Mouse (Mus musculus) midbrain, embryonic 11.5 days (tissue): Measurements from ENCODE around the gene Sh3bp5. TPM values are rescaled to one million over a fixed set of nuclear protein-coding genes. Genes with fewer than 3 reads are reported as not detected.

ENCODE experiments used
- ATAC-seq: fragments of 200-750 bp; cut with Nextera tagmentation; 2 replicates; pipeline ENCODE4 v1.8.0; 2017; ENCODE audit warnings: moderate TSS enrichment, moderate library complexity; ENCODE audit not compliant: low FRiP score
- DNase-seq: peaks from one replicate; pipeline ENCODE4 v3.0.0; 2015; ENCODE audit warnings: low spot score; ENCODE audit errors: missing footprints
- H3K27ac ChIP-seq: fragments of 300-500 bp; sonication (generic); 2 replicates; pipeline ENCODE4 v1.5.1; 2014; ENCODE audit warnings: low read depth, low read length
- H3K27me3 ChIP-seq: fragments of 300-500 bp; sonication (generic); 2 replicates; pipeline ENCODE4 v1.6.1; 2014; ENCODE audit warnings: mild to moderate bottlenecking, low read length, moderate library complexity, mixed read lengths; ENCODE audit not compliant: control insufficient read depth, insufficient read depth
- H3K36me3 ChIP-seq: fragments of 300-500 bp; sonication (generic); 2 replicates; pipeline ENCODE4 v1.6.1; 2014; ENCODE audit warnings: mild to moderate bottlenecking, low read length, moderate library complexity, mixed read lengths; ENCODE audit not compliant: control insufficient read depth, insufficient read depth
- H3K4me1 ChIP-seq: fragments of 300-500 bp; sonication (generic); 2 replicates; pipeline ENCODE4 v1.6.1; 2014; ENCODE audit warnings: low read length; ENCODE audit not compliant: control insufficient read depth, insufficient read depth
- H3K4me2 ChIP-seq: fragments of 300-500 bp; sonication (generic); 2 replicates; pipeline ENCODE4 v1.6.1; 2014; ENCODE audit warnings: mild to moderate bottlenecking, moderate library complexity
- H3K4me3 ChIP-seq: fragments of 300-500 bp; sonication (generic); 2 replicates; pipeline ENCODE4 v1.5.1; 2014; ENCODE audit warnings: low read depth, low read length
- H3K9ac ChIP-seq: fragments of 300-500 bp; sonication (generic); 2 replicates; pipeline ENCODE4 v1.6.1; 2014; ENCODE audit warnings: low read length
- H3K9me3 ChIP-seq: fragments of 300-500 bp; sonication (generic); 2 replicates; pipeline ENCODE4 v1.6.1; 2016; ENCODE audit warnings: low read length; ENCODE audit not compliant: control insufficient read depth
- WGBS: fragments of 180-500 bp; shearing (Covaris S2); extraction: QIAGEN DNeasy Blood & Tissue Kit; methylation state at CpG from one replicate; pipeline ENCODE4 v1.1.7; 2014; 5-methylcytosine and 5-hydroxymethylcytosine counted together
- polyA plus RNA-seq: library from polyadenylated mRNA; unstranded; fragments of >200 nt; fragmentation: Nextera tagmentation; extraction: Ambion mirVana; gene quantifications from 2 replicates; pipeline ENCODE4 v1.2.1, GENCODE M21; 2014

Sh3bp5 gene
- polyA plus RNA-seq, 1 experiment from 2014 or later = 15.3 TPM

GRCm38 (mm10) chr14:31416411-31416810 is 19.5 kb downstream of the Sh3bp5 start:
- no peak for DNase-seq
- Histone ChIP-seq H3K36me3 (no peaks in the 10 kb centered on the region), H3K4me1 (peaks cover 14% of the 10 kb centered on the region; the same call in 1 of the 2 replicates), H3K9me3 (no peaks in the 10 kb centered on the region), H3K27ac (no peak overlapping the region), H3K9ac (no peak overlapping the region), H3K27me3 (no peaks in the 10 kb centered on the region), H3K4me2 (no peak overlapping the region), H3K4me3 (no peak overlapping the region)
- no peak for ATAC-seq
- 78% methylated on average over 3 of the region's 3 CpGs for WGBS

- no peaks in the 10 kb centered on the region for H3K36me3 ChIP-seq
- no peaks in the 10 kb centered on the region for H3K27me3 ChIP-seq
- H3K4me3 ChIP-seq = no peak overlapping the region
- WGBS = 79% methylated on average over 7 of the region's 7 CpGs
- H3K9ac ChIP-seq = no peak overlapping the region
- no peak for DNase-seq
- peaks cover 12% of the 10 kb centered on the region; the same call in 1 of the 2 replicates for H3K4me1 ChIP-seq
- H3K27ac ChIP-seq = no peak overlapping the region
- H3K9me3 ChIP-seq = no peaks in the 10 kb centered on the region
- ATAC-seq = no peak
- no peak overlapping the region for H3K4me2 ChIP-seq
These were observed 20.9 kb downstream of the Sh3bp5 start for GRCm38 (mm10) chr14:31414967-31415376.

- DNase-seq (no peak), ATAC-seq (no peak)
- H3K4me1 ChIP-seq = peaks cover 10% of the 10 kb centered on the region; the same call in 1 of the 2 replicates
- WGBS = 77% methylated on average over 10 of the region's 10 CpGs
- no peaks in the 10 kb centered on the region for H3K36me3 ChIP-seq
- H3K4me3 ChIP-seq = no peak overlapping the region
- H3K9ac ChIP-seq = no peak overlapping the region
- H3K9me3 ChIP-seq = no peaks in the 10 kb centered on the region
- H3K27me3 ChIP-seq = no peaks in the 10 kb centered on the region
- no peak overlapping the region for H3K27ac ChIP-seq
- H3K4me2 ChIP-seq = no peak overlapping the region
These were observed 21.5 kb downstream of the Sh3bp5 start for GRCm38 (mm10) chr14:31414235-31414966.

DNA sequence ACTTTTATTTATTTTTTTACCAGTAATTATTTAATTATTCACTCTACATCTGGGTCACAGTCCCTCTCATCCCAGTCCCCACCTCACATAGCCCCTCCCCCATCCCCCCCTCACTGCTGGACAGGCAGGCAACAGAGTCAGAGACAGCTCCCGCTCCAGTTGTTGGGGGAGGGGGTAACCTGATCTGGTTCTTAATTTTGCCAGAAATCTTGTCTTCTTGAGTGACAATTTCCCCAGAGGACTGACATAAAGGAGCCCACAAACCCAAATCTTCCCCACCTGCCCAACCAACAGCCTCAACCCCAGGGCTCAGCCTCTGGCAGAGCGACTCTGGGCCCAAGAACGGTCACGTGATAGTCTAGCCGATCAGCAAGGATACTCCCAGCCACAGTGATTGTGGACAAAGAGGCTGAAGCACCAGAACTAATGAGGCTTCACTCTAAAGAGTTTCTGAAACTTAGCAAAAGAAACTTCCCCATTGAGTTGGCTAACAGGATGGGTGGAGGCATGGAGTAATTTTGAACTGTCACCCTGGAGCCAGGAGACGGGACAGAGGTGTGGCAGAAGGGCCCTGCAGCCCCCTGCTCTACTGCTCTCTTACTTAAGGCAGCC is 22.3 kb downstream of the Sh3bp5 start:
- Histone ChIP-seq H3K27ac (no peak overlapping the region), H3K4me3 (no peak overlapping the region), H3K4me2 (peak overlapping the region; percentile 4; the same call in 1 of the 2 replicates), H3K36me3 (no peaks in the 10 kb centered on the region), H3K9ac (no peak overlapping the region), H3K27me3 (no peaks in the 10 kb centered on the region), H3K9me3 (no peaks in the 10 kb centered on the region), H3K4me1 (peaks cover 8% of the 10 kb centered on the region; the same call in 1 of the 2 replicates)
- DNase-seq (no peak), ATAC-seq (peak; percentile 68)
- 34% methylated on average over 6 of the region's 6 CpGs for WGBS

GRCm38 (mm10) chr14:31412651-31413056 is 23.2 kb downstream of the Sh3bp5 start:
- Histone ChIP-seq H3K4me2 (no peak overlapping the region), H3K4me1 (peaks cover 8% of the 10 kb centered on the region; the same call in 1 of the 2 replicates), H3K4me3 (no peak overlapping the region), H3K9me3 (no peaks in the 10 kb centered on the region), H3K9ac (no peak overlapping the region), H3K27ac (no peak overlapping the region), H3K36me3 (no peaks in the 10 kb centered on the region), H3K27me3 (no peaks in the 10 kb centered on the region)
- no peak for DNase-seq
- WGBS = 85% methylated on average over 10 of the region's 10 CpGs
- ATAC-seq = no peak

DNA sequence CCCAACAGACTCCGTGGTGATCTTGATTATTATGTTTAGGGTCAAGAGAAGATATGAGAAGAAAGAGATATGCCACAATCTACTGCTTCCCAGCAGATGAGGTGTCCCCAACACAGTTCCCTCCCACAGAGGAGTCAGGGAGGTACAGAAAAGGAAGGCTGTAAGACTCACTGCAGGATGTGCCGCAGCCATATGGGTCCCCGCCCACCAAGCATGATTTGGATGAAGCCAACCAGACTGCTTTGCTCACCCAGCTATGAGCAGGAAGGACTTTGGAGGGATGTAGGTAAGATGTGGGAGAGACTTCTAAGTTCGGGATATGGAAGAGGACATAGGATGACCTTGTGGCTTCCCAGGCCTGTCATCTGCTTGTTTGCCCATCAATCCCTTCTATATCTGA is 25.1 kb downstream of the Sh3bp5 start:
- Histone ChIP-seq H3K4me1 (peaks cover 8% of the 10 kb centered on the region; the same call in 1 of the 2 replicates), H3K4me2 (no peak overlapping the region)

GRCm38 (mm10) chr14:31410123-31410724 is 25.7 kb downstream of the Sh3bp5 start:
- H3K4me2 ChIP-seq = no peak overlapping the region
- no peak for ATAC-seq
- no peak overlapping the region for H3K4me3 ChIP-seq
- no peaks in the 10 kb centered on the region for H3K27me3 ChIP-seq
- WGBS = 87% methylated on average over 9 of the region's 9 CpGs
- DNase-seq = no peak
- no peaks in the 10 kb centered on the region for H3K9me3 ChIP-seq
- H3K9ac ChIP-seq = no peak overlapping the region
- H3K36me3 ChIP-seq = no peaks in the 10 kb centered on the region
- H3K4me1 ChIP-seq = peaks cover 8% of the 10 kb centered on the region; the same call in 1 of the 2 replicates
- H3K27ac ChIP-seq = no peak overlapping the region

More for the DNA sequence above, 25.1 kb downstream of the Sh3bp5 start:
- H3K36me3 ChIP-seq = no peaks in the 10 kb centered on the region
- H3K9me3 ChIP-seq = no peaks in the 10 kb centered on the region
- H3K4me3 ChIP-seq = no peak overlapping the region
- H3K27ac ChIP-seq = no peak overlapping the region
- 87% methylated on average over 4 of the region's 4 CpGs for WGBS
- no peak overlapping the region for H3K9ac ChIP-seq
- H3K27me3 ChIP-seq = no peaks in the 10 kb centered on the region
- DNase-seq (no peak), ATAC-seq (no peak)

GRCm38 (mm10) chr14:31408666-31409065 is 27.2 kb downstream of the Sh3bp5 start:
- no peak overlapping the region for H3K27ac ChIP-seq
- H3K9ac ChIP-seq = no peak overlapping the region
- no peaks in the 10 kb centered on the region for H3K9me3 ChIP-seq
- ATAC-seq (no peak), DNase-seq (no peak)
- WGBS = 63% methylated on average over 8 of the region's 8 CpGs
- H3K27me3 ChIP-seq = no peaks in the 10 kb centered on the region
- H3K4me1 ChIP-seq = peaks cover 6% of the 10 kb centered on the region; the same call in 1 of the 2 replicates
- H3K36me3 ChIP-seq = no peaks in the 10 kb centered on the region
- no peak overlapping the region for H3K4me3 ChIP-seq
- H3K4me2 ChIP-seq = no peak overlapping the region
